Mouse (Mus musculus) liver, adult (tissue): ENCODE measurements around the gene Stim2.

Experiments used
- GATA4 ChIP-seq: IDR thresholded peaks from 2 replicates; pipeline ENCODE4 v1.6.1; 2014; ENCODE audit warnings: mild to moderate bottlenecking, low read length; ENCODE audit not compliant: insufficient replicate concordance

The Stim2 gene

GRCm38 (mm10) chr5:54007617-54008016, 9.3 kb downstream of the Stim2 start:
- TF ChIP-seq GATA4 = no peak

GRCm38 (mm10) chr5:54013271-54013670, 15.0 kb downstream of the Stim2 start:
- no peak for TF ChIP-seq GATA4

GRCm38 (mm10) chr5:54017143-54017542, 18.8 kb downstream of the Stim2 start:
- TF ChIP-seq GATA4 = no peak

- no peak for TF ChIP-seq GATA4
Measured at GRCm38 (mm10) chr5:54018856-54019255, 20.6 kb downstream of the Stim2 start.

- no peak for TF ChIP-seq GATA4
Measured at GRCm38 (mm10) chr5:54019546-54019945, 21.2 kb downstream of the Stim2 start.

GRCm38 (mm10) chr5:54024610-54025009, 26.3 kb downstream of the Stim2 start:
- no peak for TF ChIP-seq GATA4

- no peak for TF ChIP-seq GATA4
Measured at GRCm38 (mm10) chr5:54025630-54026029, 27.3 kb downstream of the Stim2 start.

GRCm38 (mm10) chr5:54033217-54033616, 34.9 kb downstream of the Stim2 start:
- TF ChIP-seq GATA4 = no peak

- no peak for TF ChIP-seq GATA4
Measured at GRCm38 (mm10) chr5:54034680-54035079, 36.4 kb downstream of the Stim2 start.

GRCm38 (mm10) chr5:54038615-54039014, 40.3 kb downstream of the Stim2 start:
- no peak for TF ChIP-seq GATA4

- TF ChIP-seq GATA4 = no peak
Measured at GRCm38 (mm10) chr5:54040527-54040926, 42.2 kb downstream of the Stim2 start.

GRCm38 (mm10) chr5:54042013-54042412, 43.7 kb downstream of the Stim2 start:
- TF ChIP-seq GATA4 = no peak

GRCm38 (mm10) chr5:54045523-54045922, 47.2 kb downstream of the Stim2 start:
- no peak for TF ChIP-seq GATA4

GRCm38 (mm10) chr5:54046432-54046831, 48.1 kb downstream of the Stim2 start:
- no peak for TF ChIP-seq GATA4

GRCm38 (mm10) chr5:54049145-54049733, 50.9 kb downstream of the Stim2 start:
- no peak for TF ChIP-seq GATA4

- no peak for TF ChIP-seq GATA4
Measured at GRCm38 (mm10) chr5:54049940-54050339, 51.6 kb downstream of the Stim2 start.

- TF ChIP-seq GATA4 = no peak
Measured at GRCm38 (mm10) chr5:54051056-54051455, 52.8 kb downstream of the Stim2 start.
